Mouse (Mus musculus) MEL (cell line): ENCODE results near the gene Tdrd3. TPM values are rescaled to one million over a fixed set of nuclear protein-coding genes. Genes with fewer than 3 reads are reported as not detected.

Experiments used
- DNase-seq: peaks from one replicate; pipeline ENCODE4 v3.0.0; 2011; ENCODE audit warnings: low read depth, low spot score
- H3K27ac ChIP-seq: 2 replicates; pipeline ENCODE4 v1.5.1; 2012; ENCODE audit warnings: low read depth, mild to moderate bottlenecking, control low read depth, low read length, moderate library complexity; ENCODE audit not compliant: control insufficient read depth
- H3K27me3 ChIP-seq, 2 experiments: fragments of 150-350 bp in 1 of 2; sonication (generic) in 1 of 2; 2 replicates each; pipeline ENCODE4 v1.6.1; 2012; ENCODE audit warnings: low read length in 2 of 2, mild to moderate bottlenecking in 2 of 2, improper control_type of control experiment in 1 of 2, moderate library complexity in 1 of 2; ENCODE audit not compliant: insufficient read depth in 2 of 2, control insufficient read depth in 1 of 2
- H3K36me3 ChIP-seq, 2 experiments: 2 replicates each; pipeline ENCODE4 v1.6.1; 2012 to 2014; ENCODE audit warnings: low read length in 2 of 2, improper control_type of control experiment in 1 of 2, inconsistent platforms in 1 of 2, mild to moderate bottlenecking in 1 of 2; ENCODE audit not compliant: insufficient read depth in 2 of 2, control insufficient read depth in 1 of 2
- H3K4me1 ChIP-seq, 2 experiments: fragments of 150-350 bp in 1 of 2; sonication (generic) in 1 of 2; 2 replicates each; pipeline ENCODE4 v1.6.1; 2012; ENCODE audit warnings: low read length in 2 of 2, improper control_type of control experiment in 1 of 2, mild to moderate bottlenecking in 1 of 2; ENCODE audit not compliant: insufficient read depth in 2 of 2, control insufficient read depth in 1 of 2
- H3K4me3 ChIP-seq, 2 experiments: fragments of 150-350 bp in 1 of 2; sonication (generic) in 1 of 2; 2 replicates each; pipeline ENCODE4 v1.5.1; 2012; ENCODE audit warnings: low read depth in 2 of 2, low read length in 2 of 2, mild to moderate bottlenecking in 2 of 2, moderate library complexity in 2 of 2, control low read depth in 1 of 2, improper control_type of control experiment in 1 of 2; ENCODE audit not compliant: control insufficient read depth in 1 of 2, insufficient read depth in 1 of 2
- H3K79me2 ChIP-seq: 2 replicates; pipeline ENCODE4 v1.6.1; 2012; ENCODE audit warnings: mild to moderate bottlenecking, low read length, moderate library complexity; ENCODE audit not compliant: control insufficient read depth, poor library complexity, insufficient read depth
- H3K9ac ChIP-seq: 2 replicates; pipeline ENCODE4 v1.6.1; 2012; ENCODE audit warnings: low read depth, mild to moderate bottlenecking, control low read depth, low read length, moderate library complexity; ENCODE audit not compliant: control insufficient read depth, poor library complexity, severe bottlenecking
- H3K9me3 ChIP-seq: fragments of 150-350 bp; sonication (generic); replicated peaks from 2 replicates; pipeline ENCODE4 v1.6.1; 2012; ENCODE audit warnings: mild to moderate bottlenecking, low read length, improper control_type of control experiment, moderate library complexity; ENCODE audit not compliant: insufficient read depth
- ELF1 ChIP-seq: IDR thresholded peaks from 2 replicates; pipeline ENCODE4 v1.6.1; 2014; ENCODE audit warnings: low read depth, mild to moderate bottlenecking, inconsistent platforms, low read length, improper control_type of control experiment, moderate library complexity
- EP300 ChIP-seq, 2 experiments: IDR thresholded peaks; 2 replicates each; pipeline ENCODE4 v1.6.1; 2011; ENCODE audit warnings: improper control_type of control experiment in 2 of 2, low read length in 2 of 2, low read depth in 1 of 2, mild to moderate bottlenecking in 1 of 2
- KAT2A ChIP-seq: conservative IDR thresholded peaks from 2 replicates; pipeline ENCODE4 v1.6.1; 2012; ENCODE audit warnings: low read depth, low read length, improper control_type of control experiment, inconsistent platforms
- MAFK ChIP-seq: IDR thresholded peaks from 2 replicates; pipeline ENCODE4 v1.6.1; 2011; ENCODE audit warnings: low read depth, mild to moderate bottlenecking, low read length, improper control_type of control experiment, borderline replicate concordance
- MAZ ChIP-seq: IDR thresholded peaks from 2 replicates; pipeline ENCODE4 v1.6.1; 2012; ENCODE audit warnings: low read depth, mild to moderate bottlenecking, inconsistent platforms, low read length, improper control_type of control experiment
- MEF2A ChIP-seq: IDR thresholded peaks from 2 replicates; pipeline ENCODE4 v1.6.1; 2014; ENCODE audit warnings: low read depth, mild to moderate bottlenecking, inconsistent platforms, low read length, improper control_type of control experiment; ENCODE audit not compliant: poor library complexity, insufficient replicate concordance, severe bottlenecking; ENCODE audit errors: extremely low read depth
- MYB ChIP-seq: IDR thresholded peaks from 2 replicates; pipeline ENCODE4 v1.6.1; 2011; ENCODE audit warnings: mild to moderate bottlenecking, low read depth, low read length, improper control_type of control experiment
- MYC ChIP-seq: IDR thresholded peaks from 2 replicates; pipeline ENCODE4 v1.6.1; 2011; ENCODE audit warnings: low read depth, mild to moderate bottlenecking, low read length, improper control_type of control experiment, moderate library complexity
- NELFE ChIP-seq: IDR thresholded peaks from 2 replicates; pipeline ENCODE4 v1.6.1; 2011; ENCODE audit warnings: low read depth, low read length, improper control_type of control experiment
- NRF1 ChIP-seq: IDR thresholded peaks from 2 replicates; pipeline ENCODE4 v1.6.1; 2014; ENCODE audit warnings: low read depth, mild to moderate bottlenecking, inconsistent platforms, low read length, improper control_type of control experiment, moderate library complexity; ENCODE audit not compliant: poor library complexity, insufficient read depth, severe bottlenecking
- POLR2AphosphoS2 ChIP-seq: IDR thresholded peaks from 2 replicates; pipeline ENCODE4 v1.6.1; 2011; ENCODE audit warnings: low read length, improper control_type of control experiment
- RAD21 ChIP-seq: IDR thresholded peaks from 2 replicates; pipeline ENCODE4 v1.6.1; 2011; ENCODE audit warnings: mild to moderate bottlenecking, low read depth, low read length, improper control_type of control experiment
- RCOR1 ChIP-seq: IDR thresholded peaks from 2 replicates; pipeline ENCODE4 v1.6.1; 2012; ENCODE audit warnings: low read depth, mild to moderate bottlenecking, inconsistent platforms, low read length, improper control_type of control experiment
- SIN3A ChIP-seq: IDR thresholded peaks from 2 replicates; pipeline ENCODE4 v1.6.1; 2012; ENCODE audit warnings: low read length, improper control_type of control experiment, inconsistent platforms
- TBP ChIP-seq: IDR thresholded peaks from 2 replicates; pipeline ENCODE4 v1.8.0; 2011; ENCODE audit warnings: low read depth, low read length, improper control_type of control experiment
- TCF12 ChIP-seq: IDR thresholded peaks from 2 replicates; pipeline ENCODE4 v1.6.1; 2014; ENCODE audit warnings: low read depth, mild to moderate bottlenecking, inconsistent platforms, low read length, improper control_type of control experiment, moderate library complexity
- UBTF ChIP-seq: IDR thresholded peaks from 2 replicates; pipeline ENCODE4 v1.6.1; 2012; ENCODE audit warnings: low read depth, mild to moderate bottlenecking, inconsistent platforms, low read length, improper control_type of control experiment, moderate library complexity, borderline replicate concordance; ENCODE audit not compliant: insufficient read depth
- USF2 ChIP-seq, 2 experiments: IDR thresholded peaks; 2 replicates each; pipeline ENCODE4 v1.6.1; 2011 to 2012; ENCODE audit warnings: improper control_type of control experiment in 2 of 2, low read length in 2 of 2, borderline replicate concordance in 1 of 2, inconsistent platforms in 1 of 2, low read depth in 1 of 2, mild to moderate bottlenecking in 1 of 2; ENCODE audit not compliant: insufficient read depth in 1 of 2
- ZC3H11A ChIP-seq: IDR thresholded peaks from 2 replicates; pipeline ENCODE4 v1.6.1; 2012; ENCODE audit warnings: low read depth, mild to moderate bottlenecking, inconsistent platforms, low read length, improper control_type of control experiment
- ZKSCAN1 ChIP-seq: IDR thresholded peaks from 2 replicates; pipeline ENCODE4 v1.6.1; 2012; ENCODE audit warnings: low read depth, mild to moderate bottlenecking, inconsistent platforms, low read length, improper control_type of control experiment, moderate library complexity
- ZNF384 ChIP-seq: IDR thresholded peaks from 2 replicates; pipeline ENCODE4 v1.6.1; 2012; ENCODE audit warnings: low read depth, mild to moderate bottlenecking, inconsistent platforms, low read length, improper control_type of control experiment
- polyA plus RNA-seq, 2 experiments: library from polyadenylated mRNA; stranded (reverse) in 1 of 2; unstranded in 1 of 2; fragments of >175 nt in 1 of 2; fragments of >200 nt in 1 of 2; gene quantifications; 2 replicates each; pipeline versions ENCODE4 v1.2.1 to v1.2.4; 2012; ENCODE audit warnings: low replicate concordance in 2 of 2, low read depth in 1 of 2; ENCODE audit not compliant: insufficient read length in 2 of 2, insufficient read depth in 1 of 2, missing spikeins in 1 of 2
- total RNA-seq: library from RNA; depleted of rRNA; stranded (reverse); fragments of 300-350 nt; gene quantifications from 2 replicates; pipeline ENCODE4 v1.2.3, GENCODE M21; 2012

Gene Tdrd3
- total and polyA plus RNA-seq, 3 experiments: 22.5 to 22.6 TPM; not detected in 1

GRCm38 (mm10) chr14:87537127-87537819, 120.8 kb downstream of the Tdrd3 start:
- Histone ChIP-seq H3K4me1 (no peaks in the 10 kb centered on the region), H3K36me3 (no peaks in the 10 kb centered on the region; a peak in 1 of 4 replicates), H3K79me2 (no peaks in the 10 kb centered on the region)
- peak; percentile 11 for DNase-seq
- TF ChIP-seq EP300 (IDR thresholded peaks at IDR 0.05; ENCODE audit: low read depth in 1 of 2, low read length in 2 of 2) (no peak), ZKSCAN1 (no peak), RCOR1 (no peak), NRF1 (no peak), RAD21 (no peak), ELF1 (no peak), UBTF (no peak), MEF2A (no peak), NELFE (no peak), TCF12 (no peak), POLR2AphosphoS2 (no peak), SIN3A (no peak), ZC3H11A (no peak)
- TF ChIP-seq, all 39 proteins: peak for 0
- H3K4me3 ChIP-seq: no peak overlapping the region
- H3K27ac ChIP-seq: no peak overlapping the region
- H3K9ac ChIP-seq: no peak overlapping the region
- no peaks in the 10 kb centered on the region for H3K27me3 ChIP-seq
- H3K9me3 ChIP-seq: no peaks in the 10 kb centered on the region

GRCm38 (mm10) chr14:87549986-87550385, 133.5 kb downstream of the Tdrd3 start:
- TF ChIP-seq KAT2A (no peak), MYB (no peak), ZC3H11A (no peak), USF2 (IDR thresholded peaks at IDR 0.05; ENCODE audit: borderline replicate concordance in 1 of 2, insufficient read depth in 1 of 2, low read depth in 1 of 2, low read length in 2 of 2) (no peak), TBP (no peak), TCF12 (no peak), NRF1 (no peak), MAZ (no peak), ZNF384 (no peak), RCOR1 (no peak), MEF2A (no peak), MYC (no peak), UBTF (no peak), MAFK (no peak), NELFE (no peak)
- peak; percentile 25 for DNase-seq
- Histone ChIP-seq H3K9ac (no peak overlapping the region), H3K27me3 (no peaks in the 10 kb centered on the region), H3K36me3 (peaks cover 0 to 2% of the 10 kb centered on the region in 2 experiments; a peak in 1 of 4 replicates), H3K9me3 (no peaks in the 10 kb centered on the region), H3K4me3 (no peak overlapping the region), H3K4me1 (no peaks in the 10 kb centered on the region), H3K79me2 (no peaks in the 10 kb centered on the region), H3K27ac (no peak overlapping the region)
